Mouse (Mus musculus) forebrain, postnatal 0 days (tissue): ENCODE results near the gene Slc9a2. TPM values are rescaled to one million over a fixed set of nuclear protein-coding genes. Genes with fewer than 3 reads are reported as not detected.

Experiments used
- ATAC-seq: fragments of 200-750 bp; cut with Nextera tagmentation; 2 replicates; pipeline ENCODE4 v1.8.0; 2017; ENCODE audit warnings: mild to moderate bottlenecking, moderate library complexity
- DNase-seq: peaks from one replicate; pipeline ENCODE4 v3.0.0-alpha.2; 2015
- H3K27ac ChIP-seq: fragments of 300-500 bp; sonication (generic); 2 replicates; pipeline ENCODE4 v1.5.1; 2014; ENCODE audit warnings: low read depth, mild to moderate bottlenecking, antibody characterized with exemption, low read length, moderate library complexity, mixed read lengths
- H3K27me3 ChIP-seq: fragments of 300-500 bp; sonication (generic); 2 replicates; pipeline ENCODE4 v1.6.1; 2014; ENCODE audit warnings: mild to moderate bottlenecking, low read length, mixed read lengths; ENCODE audit not compliant: insufficient read depth
- H3K36me3 ChIP-seq: fragments of 300-500 bp; sonication (generic); 2 replicates; pipeline ENCODE4 v1.6.1; 2014; ENCODE audit warnings: mild to moderate bottlenecking, moderate library complexity; ENCODE audit not compliant: insufficient read depth
- H3K4me1 ChIP-seq: fragments of 300-500 bp; sonication (generic); 2 replicates; pipeline ENCODE4 v1.6.1; 2014; ENCODE audit warnings: antibody characterized with exemption; ENCODE audit not compliant: insufficient read depth
- H3K4me2 ChIP-seq: fragments of 300-500 bp; sonication (generic); 2 replicates; pipeline ENCODE4 v1.6.1; 2014; ENCODE audit warnings: low read depth, mild to moderate bottlenecking, moderate library complexity
- H3K4me3 ChIP-seq: fragments of 300-500 bp; sonication (generic); 2 replicates; pipeline ENCODE4 v1.5.1; 2014; ENCODE audit warnings: low read depth, low read length, mixed read lengths
- H3K9ac ChIP-seq: fragments of 300-500 bp; sonication (generic); 2 replicates; pipeline ENCODE4 v1.6.1; 2014; ENCODE audit warnings: mild to moderate bottlenecking
- H3K9me3 ChIP-seq: fragments of 300-500 bp; sonication (generic); 2 replicates; pipeline ENCODE4 v1.6.1; 2016; ENCODE audit warnings: low read length
- CTCF ChIP-seq: sonication (generic); IDR thresholded peaks from 2 replicates; pipeline ENCODE4 v1.5.1; 2016; ENCODE audit warnings: antibody characterized with exemption, control low read depth, low read depth
- WGBS: fragments of 180-500 bp; shearing (Covaris S2); extraction: QIAGEN DNeasy Blood & Tissue Kit; methylation state at CpG from one replicate; pipeline ENCODE4 v1.1.7; 2014; 5-methylcytosine and 5-hydroxymethylcytosine counted together
- polyA plus RNA-seq: library from polyadenylated mRNA; unstranded; fragments of >200 nt; fragmentation: Nextera tagmentation; extraction: Ambion mirVana; gene quantifications from 2 replicates; pipeline ENCODE4 v1.2.1, GENCODE M21; 2015
- total RNA-seq: library from RNA; depleted of rRNA; stranded (reverse); fragments of >200 nt; gene quantifications from 2 replicates; pipeline ENCODE4 v1.2.3, GENCODE M21; 2014

Gene Slc9a2
- total and polyA plus RNA-seq, 2 experiments from 2014 or later: 0.57 to 1.6 TPM

DNA sequence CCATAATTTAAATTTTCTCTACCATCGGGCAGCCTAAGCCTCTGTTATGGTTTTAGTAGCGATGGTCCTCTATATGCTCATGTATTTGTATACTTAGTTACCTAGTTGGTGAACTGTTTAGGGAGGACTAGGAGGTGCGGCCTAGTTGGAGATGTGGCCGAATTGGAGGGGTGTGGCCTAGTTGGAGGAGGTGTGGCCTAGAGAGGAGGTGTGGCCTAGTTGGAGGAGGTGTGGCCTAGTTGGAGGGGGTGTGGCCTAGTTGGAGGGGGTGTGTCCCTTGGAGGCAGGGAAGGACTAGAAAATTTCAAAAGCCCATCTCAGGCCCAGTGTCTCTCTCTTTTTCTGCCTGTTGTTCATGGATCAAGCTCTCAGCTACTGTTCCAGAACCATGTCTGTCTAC is 8.9 kb upstream of the Slc9a2 start:
- Histone ChIP-seq H3K27me3 (no peaks in the 10 kb centered on the region), H3K4me3 (no peak overlapping the region), H3K9me3 (no peaks in the 10 kb centered on the region), H3K27ac (no peak overlapping the region), H3K4me1 (no peaks in the 10 kb centered on the region), H3K9ac (no peak overlapping the region), H3K4me2 (no peak overlapping the region), H3K36me3 (no peaks in the 10 kb centered on the region)
- ATAC-seq (no peak), DNase-seq (no peak)
- TF ChIP-seq CTCF: no peak
- WGBS: 98% methylated on average over 4 of the region's 4 CpGs

GRCm38 (mm10) chr1:40677306-40677705 is 3.1 kb upstream of the Slc9a2 start:
- Histone ChIP-seq H3K4me3 (no peak overlapping the region), H3K9ac (no peak overlapping the region), H3K4me2 (no peak overlapping the region), H3K4me1 (0 out of 2 replicates have a peak, but pooled peaks cover 5% of the 10 kb centered on the region), H3K27ac (no peak overlapping the region), H3K36me3 (no peaks in the 10 kb centered on the region), H3K9me3 (no peaks in the 10 kb centered on the region), H3K27me3 (peaks cover 28% of the 10 kb centered on the region)
- DNase-seq (no peak), ATAC-seq (no peak)
- TF ChIP-seq CTCF: no peak
- WGBS: 47% methylated on average over 5 of the region's 5 CpGs

GRCm38 (mm10) chr1:40680868-40681698 is 709 bp downstream of the Slc9a2 start:
- TF ChIP-seq CTCF: no peak
- DNase-seq: peak; percentile 49
- no peaks in the 10 kb centered on the region for H3K36me3 ChIP-seq
- 3% methylated on average over 51 of the region's 90 CpGs for WGBS
- peak overlapping the region; percentile 59 for H3K4me3 ChIP-seq
- H3K27ac ChIP-seq: no peak overlapping the region
- 0 out of 2 replicates have a peak, but pooled peaks cover 5% of the 10 kb centered on the region for H3K4me1 ChIP-seq
- no peaks in the 10 kb centered on the region for H3K9me3 ChIP-seq
- H3K27me3 ChIP-seq: peaks cover 38% of the 10 kb centered on the region
- H3K4me2 ChIP-seq: peak overlapping the region; percentile 97
- peak overlapping the region; percentile 58 for H3K9ac ChIP-seq
- peak; percentile 81 for ATAC-seq

DNA sequence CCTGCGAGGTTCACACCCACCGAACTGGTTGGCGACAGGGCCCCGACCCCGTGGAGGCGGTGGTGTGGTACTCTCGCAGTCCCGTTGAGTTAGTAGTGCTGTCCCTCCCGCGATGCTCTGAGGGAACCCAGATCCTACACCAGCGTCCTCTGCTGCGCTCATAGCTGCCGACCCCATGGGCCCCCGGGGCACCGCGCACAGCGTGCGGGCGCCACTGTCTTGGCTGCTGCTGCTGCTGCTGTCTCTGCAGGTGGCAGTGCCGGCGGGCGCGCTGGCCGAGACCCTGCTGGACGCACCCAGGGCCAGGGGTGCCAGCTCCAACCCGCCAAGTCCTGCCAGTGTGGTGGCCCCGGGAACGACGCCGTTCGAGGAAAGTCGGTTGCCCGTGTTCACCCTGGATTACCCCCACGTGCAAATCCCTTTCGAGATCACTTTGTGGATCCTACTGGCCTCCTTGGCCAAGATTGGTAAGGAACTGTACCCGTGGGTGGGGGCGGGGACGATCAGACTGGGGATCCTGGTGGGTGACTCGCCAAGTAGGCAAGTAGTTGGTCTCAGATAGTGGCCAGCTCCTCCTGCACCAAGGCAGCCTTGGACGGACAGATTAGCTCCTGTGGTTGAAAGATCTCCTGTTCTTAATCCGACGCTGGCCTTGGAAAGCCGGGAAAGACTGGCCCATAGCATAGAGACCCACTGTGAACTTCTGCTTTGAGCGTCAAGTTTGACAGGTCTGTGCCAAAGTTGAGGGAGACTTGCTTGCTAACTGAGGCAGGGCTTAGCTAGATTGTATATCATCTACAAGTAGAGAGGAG is 1.5 kb downstream of the Slc9a2 start:
- peaks cover 38% of the 10 kb centered on the region for H3K27me3 ChIP-seq
- DNase-seq (no peak), ATAC-seq (no peak; the same call in 1 of the 2 replicates)
- peak overlapping the region; percentile 58 for H3K9ac ChIP-seq
- peak overlapping the region; percentile 59 for H3K4me3 ChIP-seq
- peak; percentile 2; the same call in 1 of the 2 replicates for TF ChIP-seq CTCF
- H3K4me1 ChIP-seq: 0 out of 2 replicates have a peak, but pooled peaks cover 5% of the 10 kb centered on the region
- H3K36me3 ChIP-seq: no peaks in the 10 kb centered on the region
- H3K27ac ChIP-seq: no peak overlapping the region
- no peaks in the 10 kb centered on the region for H3K9me3 ChIP-seq
- WGBS: 5% methylated on average over 41 of the region's 44 CpGs
- H3K4me2 ChIP-seq: peak overlapping the region; percentile 97

DNA sequence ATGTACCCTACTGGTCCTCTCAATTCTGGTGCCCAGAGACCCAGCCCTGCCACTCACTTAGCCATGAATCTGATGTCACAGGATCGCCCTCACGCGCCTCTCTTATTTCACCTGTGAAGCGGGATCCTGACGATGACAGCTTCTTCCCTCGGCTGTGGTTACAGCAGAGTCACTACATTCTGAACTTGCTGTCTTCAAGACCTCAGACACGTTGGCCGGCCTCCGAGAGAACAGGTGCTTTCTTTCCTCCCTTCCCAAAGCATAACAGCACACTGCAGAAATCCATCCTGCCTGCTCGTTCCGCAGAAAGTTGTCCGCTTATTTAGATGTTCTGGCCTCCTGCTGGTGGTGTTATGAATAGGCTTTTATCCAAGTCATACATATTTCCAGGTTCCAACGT is 13.9 kb downstream of the Slc9a2 start:
- H3K9ac ChIP-seq: no peak overlapping the region
- no peak overlapping the region for H3K4me2 ChIP-seq
- ATAC-seq: no peak
- peak; percentile 25; the same call in 1 of the 2 replicates for TF ChIP-seq CTCF
- no peaks in the 10 kb centered on the region for H3K27me3 ChIP-seq
- 80% methylated on average over 13 of the region's 13 CpGs for WGBS
- no peaks in the 10 kb centered on the region for H3K36me3 ChIP-seq
- H3K4me3 ChIP-seq: no peak overlapping the region
- H3K4me1 ChIP-seq: no peaks in the 10 kb centered on the region
- no peak for DNase-seq
- no peaks in the 10 kb centered on the region for H3K9me3 ChIP-seq
- no peak overlapping the region for H3K27ac ChIP-seq

DNA sequence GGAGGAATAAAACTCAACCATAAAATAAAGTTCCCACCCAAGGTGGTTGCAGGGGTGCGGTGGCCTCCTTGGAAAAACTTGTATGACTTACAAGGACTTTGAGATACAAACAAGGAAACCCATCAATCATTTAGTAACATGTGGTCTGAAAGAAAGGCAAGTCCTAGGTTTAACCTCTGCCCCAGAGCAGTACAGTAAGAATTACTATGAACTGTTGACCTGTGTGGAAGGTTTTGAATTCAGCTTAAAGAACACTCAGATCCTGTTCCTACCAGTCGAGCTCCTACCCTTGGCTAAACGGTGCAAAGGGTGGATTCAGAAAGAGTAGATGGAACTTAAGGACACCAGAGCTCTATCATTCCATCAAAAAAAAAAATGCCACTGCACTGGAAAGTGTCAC is 16.1 kb downstream of the Slc9a2 start:
- no peaks in the 10 kb centered on the region for H3K27me3 ChIP-seq
- no peak overlapping the region for H3K4me3 ChIP-seq
- DNase-seq (no peak), ATAC-seq (no peak)
- no peak overlapping the region for H3K27ac ChIP-seq
- H3K4me1 ChIP-seq: no peaks in the 10 kb centered on the region
- no peak overlapping the region for H3K9ac ChIP-seq
- 95% methylated on average over 3 of the region's 3 CpGs for WGBS
- no peaks in the 10 kb centered on the region for H3K36me3 ChIP-seq
- H3K9me3 ChIP-seq: no peaks in the 10 kb centered on the region
- H3K4me2 ChIP-seq: no peak overlapping the region
- no peak for TF ChIP-seq CTCF

- Histone ChIP-seq H3K4me3 (no peak overlapping the region), H3K27ac (no peak overlapping the region), H3K9me3 (no peaks in the 10 kb centered on the region), H3K27me3 (no peaks in the 10 kb centered on the region), H3K9ac (no peak overlapping the region), H3K4me1 (no peaks in the 10 kb centered on the region), H3K4me2 (no peak overlapping the region), H3K36me3 (no peaks in the 10 kb centered on the region)
- 91% methylated on average over 4 of the region's 4 CpGs for WGBS
- TF ChIP-seq CTCF: no peak
- ATAC-seq (no peak), DNase-seq (no peak)
These were observed 24.7 kb downstream of the Slc9a2 start for GRCm38 (mm10) chr1:40705099-40705498.
